ENCODE assay signal across 8 mouse cellular contexts in the genomic region with DNA sequence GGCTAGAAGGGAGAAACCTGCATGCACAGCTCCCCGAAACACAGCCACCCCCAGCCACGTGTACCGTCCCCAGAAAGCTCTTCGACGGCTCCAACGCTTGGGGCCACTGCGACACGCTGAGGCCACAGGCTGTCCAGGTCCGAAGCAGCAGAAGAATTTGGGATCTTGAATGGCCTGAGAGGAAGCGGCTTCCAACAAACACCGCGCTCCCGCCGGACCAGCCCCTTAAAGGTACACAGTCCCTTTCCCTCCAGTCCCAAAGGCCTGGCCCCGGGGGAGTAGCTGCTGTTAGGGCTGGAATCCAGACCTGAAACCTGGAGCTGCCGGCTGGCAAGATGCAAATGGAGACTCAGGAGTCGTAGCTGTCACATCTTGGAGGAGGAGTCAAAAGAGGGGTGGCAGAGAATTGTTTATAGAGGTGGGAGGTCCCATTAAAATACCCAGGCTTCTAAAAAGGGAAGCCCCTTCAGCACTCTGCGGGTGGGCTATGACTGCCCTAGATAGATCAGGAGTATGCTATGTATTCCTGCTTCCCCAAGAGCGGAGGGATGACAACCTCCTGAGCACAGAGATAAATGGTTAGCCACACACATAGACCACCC. TPM values are rescaled to one million over a fixed set of nuclear protein-coding genes. Genes with fewer than 3 reads are reported as not detected.
DNase-seq lines count a peak whose midpoint lies in the region; ATAC-seq and TF ChIP-seq lines count a peak whose summit lies in the region.

A gene (minus strand): TSS at position 176 of the 602 bp plus-strand sequence.

- H3K27me3 ChIP-seq in lung, postnatal 0 days (replicated peaks; ENCODE audit: insufficient read depth, low read length) = no peaks in the 10 kb centered on the region
- no peaks in the 10 kb centered on the region for H3K27me3 ChIP-seq in forebrain, embryonic 15.5 days
- H3K27me3 ChIP-seq in kidney, embryonic 16.5 days (ENCODE audit: insufficient read depth, low read length) = 0 out of 2 replicates have a peak, but pooled peaks cover 2% of the 10 kb centered on the region
- H3K27me3 ChIP-seq in midbrain, embryonic 12.5 days = peaks cover 34% of the 10 kb centered on the region

- no peak within 1 kb of the TSS for H3K9ac ChIP-seq in lung, postnatal 0 days (replicated peaks; ENCODE audit: low read depth)
- peak within 1 kb of the TSS; percentile 19; the same call in 1 of the 2 replicates for H3K9ac ChIP-seq in forebrain, embryonic 15.5 days (replicated peaks)
- H3K9ac ChIP-seq in kidney, embryonic 16.5 days (replicated peaks; ENCODE audit: low read length) = peak within 1 kb of the TSS; percentile 51
- H3K9ac ChIP-seq in midbrain, embryonic 12.5 days (replicated peaks) = no peak within 1 kb of the TSS; the same call in 1 of the 2 replicates

- peak; percentile 31 for DNase-seq in lung, postnatal 0 days (ENCODE audit: low spot score)
- no peak for DNase-seq in lung, postnatal 25 days (ENCODE audit: low spot score)
- DNase-seq in B cell, adult 2 months = no peak

- no peaks in the 10 kb centered on the region for H3K9me3 ChIP-seq in lung, postnatal 0 days (ENCODE audit: low read length)
- H3K9me3 ChIP-seq in forebrain, embryonic 15.5 days = no peaks in the 10 kb centered on the region
- H3K9me3 ChIP-seq in kidney, embryonic 16.5 days (ENCODE audit: low read length) = no peaks in the 10 kb centered on the region
- no peaks in the 10 kb centered on the region for H3K9me3 ChIP-seq in midbrain, embryonic 12.5 days

- peaks cover 7% of the 10 kb centered on the region; the same call in 1 of the 2 replicates for H3K36me3 ChIP-seq in lung, postnatal 0 days (ENCODE audit: insufficient read depth, low read length)
- H3K36me3 ChIP-seq in forebrain, embryonic 15.5 days = no peaks in the 10 kb centered on the region; the same call in 1 of the 2 replicates
- H3K36me3 ChIP-seq in kidney, embryonic 16.5 days (ENCODE audit: insufficient read depth, low read length) = peaks cover 22% of the 10 kb centered on the region
- H3K36me3 ChIP-seq in midbrain, embryonic 12.5 days = peaks cover 10% of the 10 kb centered on the region; the same call in 1 of the 2 replicates

- ATAC-seq in lung, postnatal 0 days = peak; percentile 27; the same call in 1 of the 2 replicates
- peak; percentile 51 for ATAC-seq in forebrain, embryonic 15.5 days (replicated peaks)
- peak; percentile 47 for ATAC-seq in kidney, embryonic 16.5 days (ENCODE audit: low FRiP score, low TSS enrichment)
- ATAC-seq in midbrain, embryonic 12.5 days (ENCODE audit: low FRiP score, low read depth) = no peak
- no peak for ATAC-seq in megakaryocyte, adult 5-6 weeks (ENCODE audit: poor library complexity, severe bottlenecking)
- no peak for ATAC-seq in erythroblast, adult 5-6 weeks (replicated peaks; ENCODE audit: low FRiP score, poor library complexity, severe bottlenecking)

- peaks cover 5% of the 10 kb centered on the region; the same call in 1 of the 2 replicates for H3K4me1 ChIP-seq in lung, postnatal 0 days (ENCODE audit: insufficient read depth, low read depth, low read length)
- peaks cover 8% of the 10 kb centered on the region; the same call in 1 of the 2 replicates for H3K4me1 ChIP-seq in forebrain, embryonic 15.5 days
- peaks cover 35% of the 10 kb centered on the region for H3K4me1 ChIP-seq in kidney, embryonic 16.5 days (ENCODE audit: insufficient read depth, low read length)
- H3K4me1 ChIP-seq in midbrain, embryonic 12.5 days = peaks cover 15% of the 10 kb centered on the region; the same call in 1 of the 2 replicates

- H3K4me3 ChIP-seq in lung, postnatal 0 days (ENCODE audit: low read depth, low read length) = peak within 1 kb of the TSS; percentile 21; the same call in 1 of the 2 replicates
- H3K4me3 ChIP-seq in forebrain, embryonic 15.5 days = peak within 1 kb of the TSS; percentile 24
- H3K4me3 ChIP-seq in kidney, embryonic 16.5 days (ENCODE audit: low read length) = peak within 1 kb of the TSS; percentile 39
- peak within 1 kb of the TSS; percentile 23 for H3K4me3 ChIP-seq in midbrain, embryonic 12.5 days

- TF ChIP-seq EP300 in lung, postnatal 0 days (IDR thresholded peaks at IDR 0.05) = no peak

- no peak for TF ChIP-seq CTCF in lung, postnatal 0 days (IDR thresholded peaks at IDR 0.05)

- H3K27ac ChIP-seq in lung, postnatal 0 days (ENCODE audit: low read length) = no peak within 1 kb of the TSS
- H3K27ac ChIP-seq in forebrain, embryonic 15.5 days (replicated peaks) = no peak within 1 kb of the TSS
- no peak within 1 kb of the TSS for H3K27ac ChIP-seq in kidney, embryonic 16.5 days (ENCODE audit: low read length)
- H3K27ac ChIP-seq in midbrain, embryonic 12.5 days (replicated peaks) = no peak within 1 kb of the TSS

- WGBS in lung, postnatal 0 days = 5% methylated on average over 19 of the region's 19 CpGs
- 3% methylated on average over 19 of the region's 19 CpGs for WGBS in forebrain, embryonic 15.5 days
- WGBS in kidney, embryonic 16.5 days = 2% methylated on average over 19 of the region's 19 CpGs
- WGBS in midbrain, embryonic 12.5 days = 4% methylated on average over 19 of the region's 19 CpGs

- peak within 1 kb of the TSS; percentile 39 for H3K4me2 ChIP-seq in lung, postnatal 0 days (replicated peaks; ENCODE audit: low read depth, low read length)
- H3K4me2 ChIP-seq in forebrain, embryonic 15.5 days (replicated peaks) = peak within 1 kb of the TSS; percentile 35
- peak within 1 kb of the TSS; percentile 60 for H3K4me2 ChIP-seq in kidney, embryonic 16.5 days (replicated peaks; ENCODE audit: low read depth, low read length)
- peak within 1 kb of the TSS; percentile 43 for H3K4me2 ChIP-seq in midbrain, embryonic 12.5 days (replicated peaks)

RNA-seq across cellular contexts. Expression of the gene that starts here (rescaled TPM):
- polyA plus RNA-seq in lung, postnatal 0 days (2015; fragmentation: Nextera tagmentation; extraction: Ambion mirVana) = 0.17 TPM in 1 of 2 replicates, not detected in the other
- polyA plus RNA-seq in forebrain, embryonic 15.5 days (2015; fragmentation: Nextera tagmentation; extraction: Ambion mirVana) = 2.5 and 3.0 TPM in 2 replicates
- polyA plus RNA-seq in kidney, embryonic 16.5 days (2015; fragmentation: Nextera tagmentation; extraction: Ambion mirVana) = 4.3 and 4.4 TPM in 2 replicates
- polyA plus RNA-seq in midbrain, embryonic 12.5 days (2016; fragmentation: Nextera tagmentation; extraction: Ambion mirVana) = 1.5 and 2.0 TPM in 2 replicates
- not detected in 2 replicates for total RNA-seq in megakaryocyte, adult 5-6 weeks (2015)
- total RNA-seq in megakaryocyte, adult 5-6 weeks (2017) = not detected in 2 replicates
- total RNA-seq in erythroblast, adult 5-6 weeks (2015; ENCODE audit: low replicate concordance) = not detected in 2 replicates
- not detected in 2 replicates for total RNA-seq in erythroblast, adult 5-6 weeks (2017; ENCODE audit: low replicate concordance)

Comparison
In these comparisons a context has a peak if more than half of its experiments do, and no peak if none do; other contexts are left out.
1. Peak in DNase-seq, ATAC-seq, H3K4me3 ChIP-seq and H3K4me2 ChIP-seq in lung, postnatal 0 days; RNA of the gene not detected or under 1 TPM.
2. ATAC-seq: peak in forebrain, embryonic 15.5 days (single experiment) and kidney, embryonic 16.5 days (single experiment); none in midbrain, embryonic 12.5 days (single experiment), megakaryocyte, adult 5-6 weeks (single experiment) and erythroblast, adult 5-6 weeks (single experiment).
3. H3K9ac ChIP-seq: peak in forebrain, embryonic 15.5 days (single experiment) and kidney, embryonic 16.5 days (single experiment); none in lung, postnatal 0 days (single experiment) and midbrain, embryonic 12.5 days (single experiment).
4. Peak in every context shown above with its lines, with median percentiles within 50 percentile points of each other: H3K4me2 ChIP-seq and H3K4me3 ChIP-seq.